Mouse (Mus musculus) spleen, postnatal 10 days (tissue): ENCODE data around the gene Nr2f2.

Experiments
- DNase-seq, 2 experiments: peaks; one replicate each; pipeline ENCODE4 v3.0.0; 2021 to 2022; ENCODE audit warnings: low spot score in 2 of 2

The Nr2f2 gene

DNA sequence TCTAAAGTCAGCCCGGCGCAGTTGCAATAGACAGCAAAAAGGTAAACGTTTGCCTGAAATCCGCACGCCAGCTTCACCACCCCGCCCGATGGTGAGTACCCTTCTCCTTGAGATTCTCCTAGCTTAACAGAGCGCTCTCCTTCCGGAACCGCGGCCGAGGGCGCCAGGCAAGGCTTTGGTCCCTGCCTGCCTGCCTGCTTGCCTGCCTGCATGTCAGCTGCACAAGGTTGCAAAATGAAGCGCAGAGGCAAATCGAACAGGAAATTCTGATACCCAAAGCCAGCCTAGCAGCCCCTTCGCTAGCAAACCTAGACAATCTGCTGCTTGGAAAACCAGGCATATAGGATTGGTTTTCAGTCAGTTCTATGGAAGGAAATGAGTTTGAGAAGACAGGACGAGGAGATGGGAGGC, 1.1 kb downstream of the Nr2f2 start:
- DNase-seq = no peak

DNA sequence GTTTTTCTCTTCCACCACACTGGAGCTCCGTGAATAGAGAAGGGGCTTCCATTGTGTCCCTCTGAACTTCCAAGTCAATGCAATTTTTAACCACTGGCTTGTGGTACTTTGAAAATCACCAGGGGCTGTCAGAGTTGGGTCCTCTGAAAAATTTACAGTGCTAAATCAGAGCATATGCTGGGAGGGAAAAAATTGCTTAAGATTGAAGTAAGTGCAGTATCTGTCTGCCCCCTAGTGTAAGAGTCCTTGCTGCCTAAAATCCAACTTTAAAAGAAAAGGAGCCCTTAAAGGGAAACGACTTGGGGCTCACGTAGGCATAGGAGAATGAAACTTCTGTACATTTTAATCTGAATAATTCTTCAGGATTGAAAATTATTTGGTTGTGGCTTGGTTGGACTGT, 1.7 kb downstream of the Nr2f2 start:
- DNase-seq = no peak

DNA sequence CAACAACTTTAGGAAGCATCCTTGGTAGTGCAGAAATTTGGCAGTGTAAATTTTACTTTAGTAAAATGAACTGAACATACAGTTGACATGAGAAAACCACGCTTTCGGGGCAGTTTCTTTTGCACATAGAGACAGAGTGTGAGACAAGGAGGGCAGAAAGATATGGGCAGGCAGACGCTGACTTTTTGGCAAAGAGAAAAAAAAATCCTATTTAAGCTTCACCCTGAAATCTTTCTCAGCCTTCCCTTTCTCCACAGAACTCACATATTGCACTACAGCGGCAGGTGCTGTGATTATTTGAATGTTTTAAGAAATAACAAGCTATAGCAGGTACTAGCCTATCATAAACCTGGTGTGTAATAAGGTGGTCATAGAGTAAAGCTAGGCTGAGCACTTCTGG, 3.2 kb downstream of the Nr2f2 start:
- no peak for DNase-seq

DNA sequence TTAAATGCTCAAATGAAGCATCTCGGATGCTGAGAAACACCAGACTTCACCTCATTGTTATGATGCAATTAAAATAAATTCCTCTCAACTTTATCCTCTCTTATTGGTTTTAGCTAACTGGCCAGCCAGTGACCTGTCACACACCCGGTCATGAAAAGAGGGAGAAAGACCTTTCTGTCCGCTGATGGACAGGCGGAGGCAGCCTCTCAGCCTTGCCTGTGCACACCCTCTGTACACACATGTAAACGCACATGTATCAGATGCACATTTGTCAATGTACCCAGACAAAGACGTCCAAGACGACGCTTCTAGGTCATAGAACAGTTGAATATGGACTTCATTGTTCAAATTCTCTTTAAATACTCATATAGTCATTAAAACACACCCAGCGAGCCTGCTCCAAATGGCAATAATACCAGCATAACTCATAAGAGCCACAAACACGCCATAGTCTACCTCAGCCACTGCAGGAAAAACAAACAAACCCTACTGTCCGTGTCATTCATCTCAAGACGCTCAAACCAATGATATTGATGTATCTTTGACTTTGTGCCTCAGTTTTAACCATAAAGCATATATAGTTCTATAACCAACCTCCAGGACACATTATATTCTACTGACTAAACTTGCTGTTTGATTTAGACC, 3.9 kb downstream of the Nr2f2 start:
- DNase-seq = no peak

DNA sequence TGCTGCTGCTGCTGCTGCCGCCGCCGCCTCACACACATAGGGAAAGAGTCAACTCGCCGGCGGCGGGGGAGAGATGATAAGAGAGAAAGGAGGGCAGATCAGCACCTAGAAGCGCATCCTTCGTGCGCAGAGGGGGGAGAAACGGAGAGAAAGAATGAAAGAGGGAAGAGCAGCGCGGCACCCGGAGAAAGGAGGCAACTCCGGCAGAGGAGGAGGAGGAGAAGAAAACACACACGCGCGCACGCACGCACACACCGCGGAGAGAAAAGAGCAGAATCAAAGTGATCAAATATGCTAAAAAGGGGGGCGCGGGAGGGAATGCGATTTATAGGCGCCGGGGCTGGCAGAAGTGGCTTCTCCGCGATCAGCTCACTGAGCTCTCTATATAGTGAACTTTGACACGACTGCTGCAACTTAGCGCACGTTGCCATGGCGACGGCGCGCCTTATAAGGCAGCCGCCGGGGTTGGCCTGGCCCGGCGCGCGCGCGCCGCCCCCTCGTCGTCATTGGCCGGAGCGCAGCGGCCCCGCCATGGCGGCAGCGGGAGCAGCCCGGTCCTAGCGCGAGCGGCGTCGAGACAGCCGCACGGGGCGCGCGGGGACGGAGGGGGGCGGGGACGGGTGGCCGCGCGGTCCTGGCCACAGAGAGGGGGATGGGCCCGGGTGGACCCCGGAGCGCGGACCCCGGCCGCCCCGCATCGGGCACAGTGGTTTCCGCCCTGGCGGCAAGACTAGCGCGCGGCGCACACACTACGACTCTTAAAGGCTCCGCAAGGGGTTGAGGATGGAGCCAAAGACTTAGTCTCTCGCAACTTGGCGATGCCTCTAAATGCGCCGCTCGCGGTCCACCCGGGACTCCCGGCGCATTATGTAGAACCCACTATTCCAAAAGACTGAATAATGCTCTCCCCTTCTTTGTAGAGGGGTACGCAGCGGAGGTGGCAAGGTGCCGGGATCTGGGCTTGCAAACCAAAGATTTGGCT, 4.9 kb downstream of the Nr2f2 start:
- peak in 1 of 2 experiments; percentile 50 for DNase-seq

DNA sequence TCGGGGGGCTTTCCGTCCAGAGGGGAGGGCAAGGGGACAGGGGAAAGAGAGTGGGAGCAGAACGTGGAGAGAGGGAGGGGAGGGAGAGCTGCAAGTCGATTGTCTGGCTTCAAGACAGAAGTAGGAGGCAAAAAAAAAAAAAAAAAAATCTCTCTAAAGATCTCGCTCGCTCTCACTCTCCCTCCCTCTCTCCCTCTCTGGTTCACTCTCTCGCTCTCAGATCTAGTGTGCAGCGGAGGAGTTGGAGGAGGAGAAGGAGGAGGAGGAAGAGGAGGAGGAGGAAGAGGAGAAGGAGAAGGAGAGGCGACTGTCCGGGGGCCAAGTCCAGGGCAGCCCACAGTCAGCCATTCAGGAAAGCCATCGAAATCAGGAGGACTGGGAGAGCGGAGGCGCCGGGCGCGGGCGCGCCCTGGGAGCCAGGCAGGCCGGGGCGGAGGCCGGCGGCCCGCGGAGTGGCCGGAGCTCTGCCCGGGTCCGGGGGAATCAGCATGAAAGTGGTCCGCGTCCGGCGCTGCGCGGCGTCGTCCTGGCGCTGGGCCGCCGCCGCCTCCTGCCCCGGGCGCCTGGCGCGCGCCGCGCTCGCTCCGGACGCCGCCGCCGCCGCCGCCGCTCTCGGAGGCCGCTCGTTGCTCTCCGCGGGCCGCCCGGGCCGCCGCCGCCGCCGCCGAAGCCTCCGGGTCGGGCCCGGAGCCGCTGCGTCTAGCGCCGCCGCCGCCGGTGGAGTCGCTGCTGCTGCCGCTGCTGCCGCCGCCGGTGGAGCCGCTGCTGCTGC, 5.7 kb downstream of the Nr2f2 start:
- DNase-seq = no peak

DNA sequence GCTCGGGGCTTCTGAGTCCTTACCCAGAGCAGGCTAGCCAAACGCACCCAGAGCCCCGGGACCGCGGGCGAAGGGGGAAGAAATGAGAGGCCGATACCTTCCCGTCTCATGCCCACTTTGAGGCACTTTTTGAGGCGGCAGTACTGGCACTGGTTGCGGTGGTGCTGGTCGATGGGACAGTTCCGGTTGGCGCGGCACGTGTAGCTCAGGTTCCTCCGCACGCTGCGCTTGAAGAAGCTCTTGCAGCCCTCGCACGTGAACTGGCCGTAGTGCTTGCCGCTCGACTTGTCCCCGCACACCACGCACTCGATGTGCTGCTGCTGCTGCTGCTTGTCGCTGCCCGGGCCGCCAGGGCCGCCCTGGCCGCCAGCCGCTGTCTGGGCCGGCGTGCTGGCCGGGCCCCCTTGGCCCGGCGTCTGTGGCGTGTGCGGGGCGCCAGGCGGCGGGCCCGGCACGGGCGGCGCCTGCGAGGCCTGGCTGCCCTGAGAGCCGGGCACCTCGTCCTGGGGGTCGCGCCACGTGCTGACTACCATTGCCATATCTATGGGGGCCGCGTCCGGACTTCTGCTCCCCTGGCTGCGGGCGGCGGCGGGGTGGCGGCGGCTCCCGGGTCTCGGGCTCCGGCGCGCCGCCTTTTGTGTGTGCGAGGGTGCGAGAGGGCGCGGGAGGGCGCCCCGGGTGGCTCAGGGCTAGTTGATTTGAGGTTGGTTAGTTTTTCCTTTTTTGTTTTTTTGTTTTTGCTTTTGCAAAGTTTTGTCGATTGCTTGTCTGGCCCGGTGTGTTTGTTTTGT, 6.5 kb downstream of the Nr2f2 start:
- DNase-seq = no peak

DNA sequence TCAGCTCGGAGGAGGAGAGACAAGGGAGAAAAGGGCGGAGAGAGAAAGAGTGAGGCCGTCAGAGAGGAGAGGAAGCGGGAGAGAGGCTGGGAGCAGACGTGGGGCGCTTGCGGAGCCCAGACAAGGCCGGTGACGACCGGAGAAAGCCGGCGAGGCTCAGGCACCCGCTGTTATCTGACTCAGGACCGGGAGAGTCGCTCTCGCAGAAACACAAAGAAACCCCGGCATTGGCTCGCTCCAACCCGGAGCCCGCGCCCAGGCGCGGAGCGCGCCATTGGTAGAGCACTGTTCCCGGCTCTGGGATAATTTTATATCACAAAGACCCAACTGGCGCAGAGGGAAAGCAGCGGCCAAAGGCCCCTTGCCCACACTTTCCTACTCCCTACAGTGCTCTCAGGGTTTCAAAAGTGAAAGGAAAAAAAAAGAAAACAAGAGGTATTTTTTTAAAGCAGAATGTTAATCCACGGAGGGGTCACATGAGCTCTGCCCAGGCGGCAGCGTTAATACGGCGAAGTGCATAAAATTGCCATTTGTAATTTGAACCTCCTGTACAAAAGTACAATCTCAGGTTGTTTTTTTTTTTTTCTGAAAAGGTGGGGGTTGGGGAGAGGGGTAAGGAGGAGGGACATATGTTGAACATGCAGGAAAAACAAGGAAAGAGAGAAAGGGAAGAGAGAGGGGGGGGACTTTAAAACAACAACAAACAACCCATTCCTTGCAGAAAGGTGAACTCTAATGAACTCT, 7.5 kb downstream of the Nr2f2 start:
- no peak for DNase-seq

DNA sequence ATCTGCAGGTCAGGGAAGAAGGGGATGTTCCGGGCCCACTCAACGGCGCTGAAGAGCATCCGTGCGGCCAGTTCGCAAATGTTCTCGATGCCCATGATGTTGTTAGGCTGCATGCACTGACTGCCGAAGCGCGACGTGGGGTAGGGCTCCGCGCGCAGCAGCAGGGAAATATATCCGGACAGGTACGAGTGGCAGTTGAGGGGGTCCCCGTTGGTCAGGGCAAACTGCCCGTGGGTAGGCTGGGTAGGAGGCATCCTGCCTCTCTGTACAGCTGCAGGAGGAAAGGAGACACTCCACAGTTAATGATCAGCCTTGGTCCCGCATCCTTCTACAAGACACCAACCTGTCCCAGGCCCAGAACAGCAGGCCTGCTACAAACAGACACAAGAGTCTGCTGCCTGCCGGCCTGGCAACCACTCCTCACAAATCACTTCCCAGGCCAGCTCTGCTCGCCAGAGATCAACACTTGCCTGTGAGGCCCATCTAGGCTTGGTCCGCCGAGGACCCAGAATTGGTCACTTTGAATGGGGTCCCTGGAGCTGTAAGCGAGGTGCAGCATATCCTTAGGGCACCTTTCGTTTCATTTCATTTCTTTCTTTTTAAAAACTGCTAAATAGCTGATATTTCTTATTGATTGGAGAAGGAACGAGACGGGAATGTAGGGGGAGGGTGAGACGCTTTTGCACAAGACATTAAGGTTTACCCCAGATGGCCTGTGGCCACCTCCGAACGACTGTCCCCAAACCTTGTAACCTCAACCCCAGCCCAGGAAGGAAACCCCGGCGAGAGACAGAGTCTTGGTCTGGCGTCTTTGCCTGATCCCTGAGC, 8.3 kb downstream of the Nr2f2 start:
- no peak for DNase-seq

DNA sequence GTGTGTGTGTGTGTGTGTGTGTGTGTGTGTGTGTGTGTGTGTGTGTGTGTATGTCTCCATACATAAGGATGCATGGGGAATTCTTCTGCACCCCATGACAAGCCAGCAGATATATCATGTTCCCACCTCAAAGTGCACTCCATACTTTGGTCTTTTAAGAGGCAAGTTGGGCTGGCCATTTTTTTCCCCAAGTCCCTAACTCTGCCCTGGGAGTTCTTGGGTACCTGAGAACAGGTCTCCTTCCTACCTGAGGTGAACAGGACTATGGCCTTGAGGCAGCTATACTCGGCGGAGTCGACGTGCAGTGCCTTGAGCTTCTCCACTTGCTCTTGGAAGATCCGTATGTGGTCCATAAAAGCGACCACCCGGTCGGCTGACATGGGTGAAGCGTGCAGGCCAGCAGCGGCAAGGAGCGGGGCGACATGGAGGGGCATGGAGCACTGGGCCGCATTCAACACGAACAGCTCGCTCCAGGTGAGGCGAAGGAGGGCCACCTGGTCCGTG, 9.0 kb downstream of the Nr2f2 start:
- DNase-seq = no peak

DNA sequence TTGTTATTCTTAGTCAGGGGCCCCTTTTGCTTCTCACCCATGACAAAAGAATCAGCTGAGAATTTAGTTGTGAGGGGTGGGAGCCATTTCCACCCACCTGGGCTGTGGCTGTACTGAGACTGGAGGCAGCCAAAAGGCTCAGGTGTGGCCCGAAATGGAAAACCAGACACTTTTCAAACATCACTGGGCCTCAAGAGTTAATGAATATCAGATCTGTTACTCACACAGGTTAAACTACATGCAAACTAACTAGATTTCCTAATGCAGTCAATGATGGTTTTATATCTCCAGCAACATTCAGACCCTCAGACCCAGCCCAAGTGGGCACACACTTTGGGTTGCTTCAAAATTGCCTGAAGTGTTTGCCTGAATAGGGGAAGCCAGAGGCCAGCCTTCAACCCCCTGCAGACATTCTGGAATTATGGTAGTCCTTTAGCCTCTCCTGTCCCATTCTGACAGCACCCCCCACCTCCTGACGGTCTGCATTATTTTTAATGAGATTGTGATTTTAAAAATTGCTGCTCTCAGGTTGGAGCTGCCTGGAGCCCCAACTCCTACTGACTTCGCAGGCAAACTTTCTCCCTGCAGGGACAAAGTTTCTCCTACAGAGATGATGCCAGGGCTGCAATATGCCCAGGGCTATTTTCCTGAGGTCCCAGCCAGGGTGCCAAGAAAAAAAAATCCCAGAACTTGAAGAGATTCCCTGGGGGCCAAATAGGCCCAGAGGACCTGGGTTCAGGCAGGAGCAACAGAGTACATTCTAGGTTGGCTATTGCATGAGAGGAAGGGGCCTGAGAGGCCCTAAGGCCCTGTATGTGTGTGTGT, 9.6 kb downstream of the Nr2f2 start:
- no peak for DNase-seq

DNA sequence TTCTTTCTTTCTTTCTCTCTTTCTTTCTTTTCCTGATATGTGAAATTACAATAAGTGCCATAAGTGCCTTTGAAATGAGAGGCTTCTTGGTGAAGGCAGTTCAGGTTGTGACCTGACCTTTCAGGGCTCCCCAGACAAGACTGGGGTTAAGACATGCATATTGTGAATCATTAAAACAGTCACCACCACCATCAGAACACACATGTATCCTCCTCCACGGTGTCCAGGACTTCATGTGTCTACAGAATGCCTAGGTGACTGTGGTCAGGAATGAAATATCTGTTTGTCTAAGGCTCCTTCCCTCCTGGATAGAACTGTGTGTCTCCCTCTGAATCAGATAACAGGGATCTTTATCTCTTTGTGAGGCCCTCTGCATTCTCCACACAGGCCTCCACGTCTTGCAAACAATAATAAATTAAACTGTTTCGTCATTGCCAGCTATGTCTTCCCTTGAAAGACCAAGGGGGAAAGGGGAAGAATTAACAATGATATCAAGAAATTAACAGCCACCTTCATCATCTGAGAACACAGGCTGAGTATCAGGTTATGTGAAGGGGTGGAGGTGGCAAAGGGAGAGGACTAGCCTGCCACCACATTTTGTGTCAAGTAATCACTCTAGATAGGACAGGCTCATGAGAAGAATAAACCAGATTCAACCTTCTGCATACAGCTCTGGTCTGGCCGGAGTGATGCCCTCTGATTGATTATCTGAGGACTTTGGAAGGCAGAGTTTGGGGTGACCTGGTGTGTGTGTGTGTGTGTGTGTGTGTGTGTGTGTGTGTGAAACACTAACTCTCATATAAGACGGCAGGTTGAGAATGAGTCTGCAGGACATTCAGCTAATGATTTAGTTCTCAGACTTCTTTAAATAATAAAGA, 10.6 kb downstream of the Nr2f2 start:
- DNase-seq = no peak

DNA sequence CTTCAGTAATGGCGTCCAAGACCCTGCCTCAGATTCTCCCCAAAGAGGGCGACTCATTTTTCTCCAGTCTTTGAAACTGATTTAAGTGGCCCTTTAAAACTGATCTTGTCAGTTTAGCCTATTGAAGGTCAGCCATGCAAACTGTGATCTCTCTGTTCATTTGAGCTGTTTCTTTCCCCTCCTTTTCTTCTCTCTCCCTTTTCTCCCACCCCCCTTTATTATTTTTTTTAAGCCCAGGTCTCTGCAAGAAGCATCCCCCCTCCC, 11.2 kb downstream of the Nr2f2 start:
- no peak for DNase-seq

DNA sequence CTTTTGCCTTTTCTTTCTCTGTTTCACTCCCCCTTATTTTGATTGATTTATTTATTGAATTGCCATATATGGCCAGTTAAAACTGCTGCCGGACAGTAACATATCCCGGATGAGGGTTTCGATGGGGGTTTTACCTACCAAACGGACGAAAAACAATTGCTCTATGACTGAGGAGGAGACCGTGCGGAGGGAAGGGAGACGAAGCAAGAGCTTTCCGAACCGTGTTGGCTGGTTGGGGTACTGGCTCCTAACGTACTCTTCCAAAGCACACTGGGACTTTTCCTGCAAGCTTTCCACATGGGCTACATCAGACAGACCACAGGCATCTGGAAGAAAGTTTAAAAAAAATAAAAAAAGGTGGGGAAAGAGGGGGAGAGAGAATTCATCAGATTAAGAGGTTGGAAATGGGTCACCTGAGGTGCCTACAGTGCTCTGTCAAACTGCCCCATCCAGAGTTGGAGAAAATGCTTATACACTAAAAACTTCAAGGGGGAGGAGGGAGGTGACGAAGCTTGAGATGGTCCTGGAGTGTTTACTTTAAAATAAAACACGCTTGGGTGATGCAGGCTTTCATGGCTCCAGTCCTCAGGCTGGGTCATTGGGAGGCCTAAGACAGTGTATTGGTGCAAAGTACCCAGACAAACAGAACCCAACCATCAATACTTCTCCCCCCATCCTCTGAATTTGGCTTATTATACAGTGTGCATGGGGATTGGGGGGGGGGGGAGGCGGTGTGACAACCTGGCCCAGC, 11.8 kb downstream of the Nr2f2 start:
- no peak for DNase-seq

DNA sequence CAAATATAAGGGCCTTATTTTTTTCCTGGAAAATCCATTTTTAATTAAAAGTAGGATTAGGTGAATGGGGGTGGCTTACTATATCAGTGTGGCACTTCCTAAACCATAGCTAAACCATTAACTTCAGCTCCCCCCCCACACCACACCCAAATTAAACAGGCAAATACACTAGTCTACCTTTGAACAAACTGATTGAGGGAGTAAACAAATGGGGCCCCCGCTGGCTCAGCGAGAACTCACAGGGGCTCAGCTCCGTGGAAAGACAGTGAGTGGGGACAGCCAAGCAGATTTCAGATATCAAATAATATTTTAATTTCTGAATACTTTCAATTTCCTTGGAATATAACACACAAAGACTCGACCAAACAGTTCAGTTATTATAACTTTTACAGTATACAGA, 13.4 kb downstream of the Nr2f2 start:
- DNase-seq = no peak

DNA sequence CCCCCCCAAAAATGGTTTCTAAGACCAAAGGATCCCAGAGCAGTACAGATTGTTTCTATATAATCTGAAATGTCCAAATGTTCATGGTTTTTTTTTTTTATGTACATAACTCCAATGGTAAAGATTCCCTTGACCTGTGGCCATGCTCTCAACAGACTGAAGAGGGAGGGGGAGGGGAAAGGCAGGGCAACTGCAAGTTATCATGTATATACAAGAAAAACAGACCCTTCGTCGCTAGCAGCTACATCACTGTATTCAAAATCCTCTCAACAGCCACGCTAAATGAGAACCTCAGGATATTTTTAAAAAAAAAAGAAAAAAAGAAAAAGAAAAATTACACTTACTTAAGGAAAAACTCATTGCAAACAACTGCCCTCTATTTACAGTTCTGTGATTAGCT, 13.9 kb downstream of the Nr2f2 start:
- no peak for DNase-seq

DNA sequence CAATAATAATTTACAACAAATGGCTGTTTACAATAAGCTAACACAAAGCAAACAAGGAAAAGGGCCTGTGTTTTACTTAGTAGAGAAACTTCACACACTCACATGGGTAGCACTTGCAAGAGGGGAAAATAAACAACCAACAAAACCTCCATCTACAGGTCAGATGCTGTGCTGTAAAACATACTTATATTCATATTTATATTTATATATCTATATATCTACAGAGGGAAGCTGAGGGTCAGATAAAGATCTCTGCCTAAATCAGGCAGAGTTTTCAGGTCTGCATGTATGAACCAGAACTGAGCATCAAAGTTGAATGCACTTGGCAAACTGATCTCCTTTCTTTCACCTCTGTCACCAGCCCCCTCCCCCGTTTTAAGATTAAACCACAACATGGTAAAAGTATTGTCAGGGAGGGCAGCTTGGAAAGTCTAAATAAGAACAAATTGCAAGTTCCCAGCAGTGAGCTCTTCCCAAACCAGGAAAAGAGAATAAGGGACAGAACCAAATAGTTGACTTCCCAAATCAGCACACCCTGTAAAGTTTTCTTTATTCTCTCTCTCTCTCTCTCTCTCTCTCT, 14.5 kb downstream of the Nr2f2 start:
- no peak for DNase-seq
